Mouse (Mus musculus) MEL (cell line): ENCODE data around the gene Csnk1d.

Experiments
- CTCF ChIP-seq, 3 experiments: IDR thresholded peaks in 2 of 3; conservative IDR thresholded peaks in 1 of 3; 2 replicates each; pipeline ENCODE4 v1.5.1; 2011 to 2012; ENCODE audit warnings: low read length in 3 of 3, low read depth in 2 of 3, mild to moderate bottlenecking in 2 of 3, improper control_type of control experiment in 1 of 3, inconsistent platforms in 1 of 3, mixed read lengths in 1 of 3, moderate library complexity in 1 of 3; ENCODE audit not compliant: control insufficient read depth in 1 of 3, insufficient read depth in 1 of 3, poor library complexity in 1 of 3, severe bottlenecking in 1 of 3
- EP300 ChIP-seq, 2 experiments: IDR thresholded peaks; 2 replicates each; pipeline ENCODE4 v1.6.1; 2011; ENCODE audit warnings: improper control_type of control experiment in 2 of 2, low read length in 2 of 2, low read depth in 1 of 2, mild to moderate bottlenecking in 1 of 2
- JUND ChIP-seq: IDR thresholded peaks from 2 replicates; pipeline ENCODE4 v1.6.1; 2011; ENCODE audit warnings: low read depth, mild to moderate bottlenecking, improper control_type of control experiment, low read length
- MAX ChIP-seq: IDR thresholded peaks from 2 replicates; pipeline ENCODE4 v1.6.1; 2011; ENCODE audit warnings: low read length, improper control_type of control experiment
- POLR2A ChIP-seq, 2 experiments: IDR thresholded peaks; 2 replicates each; pipeline ENCODE4 v1.6.1; 2011 to 2012; ENCODE audit warnings: low read length in 2 of 2, mild to moderate bottlenecking in 2 of 2, control low read depth in 1 of 2, improper control_type of control experiment in 1 of 2, low read depth in 1 of 2, moderate library complexity in 1 of 2; ENCODE audit not compliant: control insufficient read depth in 1 of 2, insufficient read depth in 1 of 2, poor library complexity in 1 of 2
- POLR2AphosphoS5 ChIP-seq: IDR thresholded peaks from 2 replicates; pipeline ENCODE4 v1.6.1; 2012; ENCODE audit warnings: low read depth, borderline replicate concordance, mild to moderate bottlenecking, inconsistent platforms, low read length, moderate library complexity, mixed read lengths
- TBP ChIP-seq: IDR thresholded peaks from 2 replicates; pipeline ENCODE4 v1.8.0; 2011; ENCODE audit warnings: low read depth, low read length, improper control_type of control experiment
- UBTF ChIP-seq: IDR thresholded peaks from 2 replicates; pipeline ENCODE4 v1.6.1; 2012; ENCODE audit warnings: low read depth, mild to moderate bottlenecking, inconsistent platforms, low read length, improper control_type of control experiment, moderate library complexity, borderline replicate concordance; ENCODE audit not compliant: insufficient read depth
- ZC3H11A ChIP-seq: IDR thresholded peaks from 2 replicates; pipeline ENCODE4 v1.6.1; 2012; ENCODE audit warnings: low read depth, mild to moderate bottlenecking, inconsistent platforms, low read length, improper control_type of control experiment

DNA sequence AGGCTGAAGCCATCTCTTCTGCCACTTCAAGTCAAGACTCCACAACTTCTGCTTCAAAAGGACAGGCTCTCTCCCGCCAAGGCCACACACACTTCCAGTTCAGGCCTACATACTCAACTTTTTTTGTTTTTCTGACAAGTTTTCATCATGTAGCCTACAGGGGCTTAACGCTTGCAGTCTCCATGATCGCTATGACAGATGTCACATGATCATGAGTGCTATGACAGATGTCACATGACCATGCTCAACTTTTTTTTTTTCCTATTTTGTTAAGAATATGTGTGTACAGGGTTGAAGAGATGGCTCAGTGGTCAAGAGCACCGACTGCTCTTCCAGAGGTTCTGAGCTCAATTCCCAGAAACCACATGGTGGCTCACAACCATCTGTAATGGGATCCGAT, 73.4 kb downstream of the Csnk1d start:
- no peak for TF ChIP-seq CTCF (IDR thresholded peaks at IDR 0.05 in 2 of 3, conservative IDR thresholded peaks at IDR 0.05 in 1 of 3; ENCODE audit: control insufficient read depth in 1 of 3, insufficient read depth in 1 of 3, low read depth in 2 of 3, low read length in 3 of 3, poor library complexity in 1 of 3, severe bottlenecking in 1 of 3)
- TF ChIP-seq ZC3H11A, result no peak
- no peak for TF ChIP-seq EP300 (IDR thresholded peaks at IDR 0.05; ENCODE audit: low read depth in 1 of 2, low read length in 2 of 2)
- no peak for TF ChIP-seq POLR2A (IDR thresholded peaks at IDR 0.05; ENCODE audit: control insufficient read depth in 1 of 2, insufficient read depth in 1 of 2, low read depth in 1 of 2, low read length in 2 of 2, poor library complexity in 1 of 2)
- TF ChIP-seq POLR2AphosphoS5, result no peak
- TF ChIP-seq JUND, result no peak
- TF ChIP-seq MAX, result no peak
- no peak for TF ChIP-seq TBP
- no peak for TF ChIP-seq UBTF
